Mouse (Mus musculus) cortical plate, adult 2 months (tissue): ENCODE results near the gene Zc3h6.

ENCODE experiments used
- CTCF ChIP-seq: fragments of 200-500 bp; IDR thresholded peaks from 2 replicates; pipeline ENCODE4 v1.5.1; 2011; ENCODE audit warnings: mild to moderate bottlenecking, control low read depth, low read length; ENCODE audit not compliant: insufficient read depth; ENCODE audit errors: extremely low read depth
- POLR2A ChIP-seq: fragments of 200-500 bp; IDR thresholded peaks from 2 replicates; pipeline ENCODE4 v1.6.1; 2011; ENCODE audit warnings: mild to moderate bottlenecking, low read length, control low read depth; ENCODE audit not compliant: insufficient read depth; ENCODE audit errors: extremely low read depth

- no peak for TF ChIP-seq CTCF
- no peak for TF ChIP-seq POLR2A
Observed at GRCm38 (mm10) chr2:129055741-129056140, 88.5 kb downstream of the Zc3h6 start.
